Mouse (Mus musculus) small intestine, adult 2 months (tissue): ENCODE data around the gene Gipr.

Experiments used
- CTCF ChIP-seq: fragments of 200-500 bp; IDR thresholded peaks from 2 replicates; pipeline ENCODE4 v1.5.1; 2012; ENCODE audit warnings: low read depth, mild to moderate bottlenecking, control low read depth, inconsistent platforms, low read length, moderate library complexity, mixed read lengths; ENCODE audit not compliant: insufficient replicate concordance, insufficient read length; ENCODE audit errors: extremely low read depth
- POLR2A ChIP-seq: fragments of 200-500 bp; IDR thresholded peaks from 2 replicates; pipeline ENCODE4 v1.6.1; 2012; ENCODE audit warnings: low read depth, mild to moderate bottlenecking, control low read depth, inconsistent platforms, low read length, moderate library complexity

DNA sequence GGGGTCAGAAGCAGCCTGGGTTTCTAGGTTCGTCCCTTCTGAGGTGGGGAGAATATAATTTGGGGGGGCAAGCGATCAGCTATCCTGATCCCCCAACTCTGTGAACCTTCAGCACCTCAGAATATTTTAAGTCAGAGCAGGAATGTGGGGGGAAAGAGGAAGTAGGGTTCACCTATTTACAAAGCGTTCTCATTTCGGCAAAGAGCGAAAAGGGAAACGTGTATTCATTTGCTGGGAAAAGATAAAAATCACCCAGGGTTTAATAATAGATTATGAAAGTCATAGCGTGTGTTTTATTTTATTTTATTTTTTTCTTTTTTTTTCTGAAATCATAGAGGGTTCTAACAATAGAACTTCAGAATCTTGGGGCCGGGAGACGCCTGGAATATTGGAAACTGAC is 49.0 kb upstream of the Gipr start:
- no peak for TF ChIP-seq CTCF
- no peak for TF ChIP-seq POLR2A
